Mouse (Mus musculus): ENCODE results near the gene Ankrd34a. TPM values are rescaled to one million over a fixed set of nuclear protein-coding genes. Genes with fewer than 3 reads are reported as not detected.

Ankrd34a gene
- total and polyA plus RNA-seq, 2 experiments from 2014 or later = 16.3 to 32.7 TPM

- Histone ChIP-seq H3K27me3 (ENCODE audit: insufficient read depth, low read length) (no peaks in the 10 kb centered on the region), H3K9ac (replicated peaks; ENCODE audit: low read length, poor library complexity, severe bottlenecking) (peak overlapping the region; percentile 55), H3K4me1 (ENCODE audit: insufficient read depth, low read length) (0 out of 2 replicates have a peak, but pooled peaks cover 3% of the 10 kb centered on the region), H3K27ac (ENCODE audit: low read depth, low read length) (0 out of 2 replicates have a peak overlapping the region, but pooled peaks have one; percentile 51), H3K36me3 (ENCODE audit: insufficient read depth, low read length) (no peaks in the 10 kb centered on the region), H3K9me3 (ENCODE audit: low read length) (no peaks in the 10 kb centered on the region), H3K4me3 (ENCODE audit: low read depth, low read length) (peak overlapping the region; percentile 25), H3K4me2 (ENCODE audit: low read depth, low read length, poor library complexity, severe bottlenecking) (peak overlapping the region; percentile 52)
- DNase-seq (ENCODE audit: low spot score) (peak; percentile 91), ATAC-seq (ENCODE audit: low FRiP score) (peak; percentile 71)
- TF ChIP-seq CTCF (IDR thresholded peaks at IDR 0.05) = peak; percentile 100
- 13% methylated on average over 16 of the region's 16 CpGs for WGBS
These were observed 16.5 kb upstream of the Ankrd34a start for GRCm38 (mm10) chr3:96579885-96580454.

DNA sequence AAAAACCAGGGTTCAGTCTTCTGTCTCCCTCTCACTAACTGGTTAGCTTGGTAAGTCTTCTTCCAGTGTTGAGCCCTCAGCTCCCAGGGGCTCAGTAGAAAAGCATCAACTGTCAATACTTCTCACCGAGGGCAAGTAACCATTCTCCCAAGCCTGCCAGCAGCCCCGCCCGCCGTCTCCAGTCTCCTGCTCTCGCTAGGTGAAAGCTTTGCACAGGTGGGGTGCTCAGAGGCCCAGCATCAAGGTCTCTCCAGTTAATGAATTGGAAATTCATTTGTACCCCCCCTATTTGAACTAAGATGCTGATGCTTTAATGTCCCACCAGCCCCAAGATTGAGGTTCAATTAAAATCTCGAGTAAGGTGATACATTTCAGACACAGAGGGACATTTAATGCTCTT, 15.3 kb upstream of the Ankrd34a start:
- WGBS = 56% methylated on average over 6 of the region's 6 CpGs
- Histone ChIP-seq H3K27me3 (ENCODE audit: insufficient read depth, low read length) (no peaks in the 10 kb centered on the region), H3K4me2 (ENCODE audit: low read depth, low read length, poor library complexity, severe bottlenecking) (no peak overlapping the region), H3K4me1 (ENCODE audit: insufficient read depth, low read length) (0 out of 2 replicates have a peak, but pooled peaks cover 3% of the 10 kb centered on the region), H3K36me3 (ENCODE audit: insufficient read depth, low read length) (no peaks in the 10 kb centered on the region), H3K9ac (replicated peaks; ENCODE audit: low read length, poor library complexity, severe bottlenecking) (no peak overlapping the region; the same call in 1 of the 2 replicates), H3K27ac (ENCODE audit: low read depth, low read length) (0 out of 2 replicates have a peak overlapping the region, but pooled peaks have one; percentile 51), H3K9me3 (ENCODE audit: low read length) (no peaks in the 10 kb centered on the region), H3K4me3 (ENCODE audit: low read depth, low read length) (no peak overlapping the region)
- no peak for TF ChIP-seq CTCF (IDR thresholded peaks at IDR 0.05)
- ATAC-seq (ENCODE audit: low FRiP score) = no peak
- DNase-seq (ENCODE audit: low spot score) = no peak

GRCm38 (mm10) chr3:96581771-96582515, 14.5 kb upstream of the Ankrd34a start:
- Histone ChIP-seq H3K4me2 (ENCODE audit: low read depth, low read length, poor library complexity, severe bottlenecking) (no peak overlapping the region), H3K36me3 (ENCODE audit: insufficient read depth, low read length) (no peaks in the 10 kb centered on the region), H3K4me1 (ENCODE audit: insufficient read depth, low read length) (0 out of 2 replicates have a peak, but pooled peaks cover 3% of the 10 kb centered on the region), H3K27me3 (ENCODE audit: insufficient read depth, low read length) (no peaks in the 10 kb centered on the region), H3K27ac (ENCODE audit: low read depth, low read length) (no peak overlapping the region), H3K4me3 (ENCODE audit: low read depth, low read length) (no peak overlapping the region), H3K9ac (replicated peaks; ENCODE audit: low read length, poor library complexity, severe bottlenecking) (no peak overlapping the region), H3K9me3 (ENCODE audit: low read length) (no peaks in the 10 kb centered on the region)
- DNase-seq (ENCODE audit: low spot score) (no peak), ATAC-seq (ENCODE audit: low FRiP score) (no peak)
- WGBS = 87% methylated on average over 16 of the region's 16 CpGs
- TF ChIP-seq CTCF (IDR thresholded peaks at IDR 0.05) = no peak

- Histone ChIP-seq H3K36me3 (ENCODE audit: insufficient read depth, low read length) (no peaks in the 10 kb centered on the region), H3K9ac (replicated peaks; ENCODE audit: low read length, poor library complexity, severe bottlenecking) (no peak overlapping the region), H3K27me3 (ENCODE audit: insufficient read depth, low read length) (no peaks in the 10 kb centered on the region), H3K4me2 (ENCODE audit: low read depth, low read length, poor library complexity, severe bottlenecking) (no peak overlapping the region), H3K27ac (ENCODE audit: low read depth, low read length) (no peak overlapping the region), H3K4me1 (ENCODE audit: insufficient read depth, low read length) (0 out of 2 replicates have a peak, but pooled peaks cover 3% of the 10 kb centered on the region), H3K9me3 (ENCODE audit: low read length) (no peaks in the 10 kb centered on the region), H3K4me3 (ENCODE audit: low read depth, low read length) (no peak overlapping the region)
- 95% methylated on average over 5 of the region's 5 CpGs for WGBS
- peak; percentile 33 for TF ChIP-seq CTCF (IDR thresholded peaks at IDR 0.05)
- DNase-seq (ENCODE audit: low spot score) (no peak), ATAC-seq (ENCODE audit: low FRiP score) (no peak)
These were observed 13.1 kb upstream of the Ankrd34a start for GRCm38 (mm10) chr3:96583386-96583785.

DNA sequence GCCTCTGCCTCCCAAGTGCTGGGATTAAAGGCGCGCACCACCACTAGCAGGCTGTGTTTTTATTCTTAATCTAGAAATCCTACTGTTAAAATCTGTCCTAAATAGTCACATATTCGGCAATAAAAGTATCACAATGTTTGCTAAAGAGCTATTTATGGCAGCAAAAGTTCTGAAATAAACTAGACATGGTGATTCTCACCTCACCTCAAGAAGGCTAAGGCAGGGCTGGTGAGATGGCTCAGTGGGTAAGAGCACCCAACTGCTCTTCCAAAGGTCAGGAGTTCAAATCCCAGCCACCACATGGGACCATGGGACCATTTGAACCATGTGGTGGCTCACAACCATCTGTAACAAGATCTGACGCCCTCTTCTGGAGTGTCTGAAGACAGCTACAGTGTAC, 5.8 kb upstream of the Ankrd34a start:
- H3K4me2 ChIP-seq (ENCODE audit: low read depth, low read length, poor library complexity, severe bottlenecking) = no peak overlapping the region
- DNase-seq (ENCODE audit: low spot score) (no peak), ATAC-seq (ENCODE audit: low FRiP score) (no peak)
- H3K27me3 ChIP-seq (ENCODE audit: insufficient read depth, low read length) = no peaks in the 10 kb centered on the region
- no peak overlapping the region for H3K4me3 ChIP-seq (ENCODE audit: low read depth, low read length)
- no peaks in the 10 kb centered on the region for H3K9me3 ChIP-seq (ENCODE audit: low read length)
- WGBS = 83% methylated on average over 4 of the region's 4 CpGs
- no peak overlapping the region for H3K9ac ChIP-seq (replicated peaks; ENCODE audit: low read length, poor library complexity, severe bottlenecking)
- peaks cover 3% of the 10 kb centered on the region; the same call in 1 of the 2 replicates for H3K4me1 ChIP-seq (ENCODE audit: insufficient read depth, low read length)
- no peak for TF ChIP-seq CTCF (IDR thresholded peaks at IDR 0.05)
- H3K27ac ChIP-seq (ENCODE audit: low read depth, low read length) = no peak overlapping the region
- H3K36me3 ChIP-seq (ENCODE audit: insufficient read depth, low read length) = no peaks in the 10 kb centered on the region

DNA sequence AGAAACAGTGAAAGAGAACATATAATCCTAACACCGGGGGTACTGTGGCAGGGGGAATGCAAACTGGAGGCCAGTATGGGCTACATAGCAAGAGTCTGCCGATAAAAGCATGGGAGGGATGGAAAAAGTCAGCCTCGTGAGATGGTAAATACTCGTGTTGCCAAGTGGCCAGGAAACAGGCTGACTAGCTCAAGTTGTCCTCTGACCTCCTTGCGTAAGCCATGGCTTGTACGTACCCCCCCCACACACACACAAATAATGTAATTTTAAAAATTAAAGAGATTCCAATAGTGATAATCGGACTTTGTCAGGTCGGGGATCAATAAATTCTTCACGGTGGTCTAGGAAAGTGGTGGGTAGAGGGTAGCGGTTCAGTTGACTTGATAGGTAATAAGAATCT, 3.1 kb upstream of the Ankrd34a start:
- no peaks in the 10 kb centered on the region for H3K27me3 ChIP-seq (ENCODE audit: insufficient read depth, low read length)
- no peak for ATAC-seq (ENCODE audit: low FRiP score)
- H3K4me1 ChIP-seq (ENCODE audit: insufficient read depth, low read length) = peaks cover 8% of the 10 kb centered on the region; the same call in 1 of the 2 replicates
- H3K4me2 ChIP-seq (ENCODE audit: low read depth, low read length, poor library complexity, severe bottlenecking) = peak overlapping the region; percentile 75
- peak; percentile 46 for DNase-seq (ENCODE audit: low spot score)
- no peaks in the 10 kb centered on the region for H3K36me3 ChIP-seq (ENCODE audit: insufficient read depth, low read length)
- no peak for TF ChIP-seq CTCF (IDR thresholded peaks at IDR 0.05)
- under 1% methylated on average over 10 of the region's 10 CpGs for WGBS
- H3K9ac ChIP-seq (replicated peaks; ENCODE audit: low read length, poor library complexity, severe bottlenecking) = peak overlapping the region; percentile 67
- H3K9me3 ChIP-seq (ENCODE audit: low read length) = no peaks in the 10 kb centered on the region
- H3K4me3 ChIP-seq (ENCODE audit: low read depth, low read length) = peak overlapping the region; percentile 57
- H3K27ac ChIP-seq (ENCODE audit: low read depth, low read length) = peak overlapping the region; percentile 83
